Mouse (Mus musculus): ENCODE data around the gene Smyd1.

DNA sequence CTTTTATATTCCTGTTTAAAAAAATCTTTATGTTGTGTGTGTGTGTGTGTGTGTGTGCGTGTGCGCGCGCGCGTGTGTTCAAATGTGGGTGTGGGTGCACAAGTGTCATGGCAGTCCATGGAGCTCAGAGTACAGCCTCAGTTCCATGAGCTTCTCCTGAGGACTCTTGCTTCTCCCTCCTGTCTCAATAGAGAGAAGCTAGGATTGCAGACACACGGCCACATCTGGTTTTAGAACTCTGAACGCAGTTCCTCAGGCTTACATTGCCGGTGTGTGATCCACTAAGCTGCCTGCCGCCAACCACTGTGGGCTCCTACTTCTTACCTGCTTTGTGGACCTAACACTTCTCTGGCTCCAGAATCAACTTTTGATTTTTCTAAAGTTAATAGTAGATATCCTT, 65.9 kb downstream of the Smyd1 start:
- TF ChIP-seq POLR2A (IDR thresholded peaks at IDR 0.05; ENCODE audit: borderline replicate concordance, extremely low read depth, insufficient read depth, insufficient read length, poor library complexity, severe bottlenecking) (no peak), CTCF (IDR thresholded peaks at IDR 0.05; ENCODE audit: borderline replicate concordance, extremely low read depth, insufficient read depth, insufficient read length) (no peak)
